Mouse (Mus musculus): ENCODE results near the gene Ptprb.

GRCm38 (mm10) chr10:116235299-116235698 is 40.0 kb upstream of the Ptprb start:
- TF ChIP-seq POLR2A (IDR thresholded peaks at IDR 0.05; ENCODE audit: insufficient read depth, low read depth, low read length) = no peak
- TF ChIP-seq CTCF (IDR thresholded peaks at IDR 0.05) = no peak
